Mouse (Mus musculus) embryonic facial prominence, embryonic 15.5 days (tissue): ENCODE results near the gene Th. TPM values are rescaled to one million over a fixed set of nuclear protein-coding genes. Genes with fewer than 3 reads are reported as not detected.
A peak's percentile ranks its signal among the peaks of the same experiment; 100 is the strongest.

ENCODE experiments used
- ATAC-seq: fragments of 200-750 bp; cut with Nextera tagmentation; 2 replicates; pipeline ENCODE4 v1.8.0; 2017; ENCODE audit warnings: low read depth, moderate TSS enrichment; ENCODE audit not compliant: insufficient number of reproducible peaks, low FRiP score, low TSS enrichment
- H3K27ac ChIP-seq: fragments of 300-500 bp; sonication (generic); replicated peaks from 2 replicates; pipeline ENCODE4 v1.5.1; 2015; ENCODE audit warnings: mild to moderate bottlenecking, inconsistent platforms
- H3K27me3 ChIP-seq: fragments of 300-500 bp; sonication (generic); 2 replicates; pipeline ENCODE4 v1.6.1; 2015; ENCODE audit warnings: inconsistent platforms
- H3K36me3 ChIP-seq: fragments of 300-500 bp; sonication (generic); 2 replicates; pipeline ENCODE4 v1.6.1; 2015; ENCODE audit warnings: mild to moderate bottlenecking, inconsistent platforms
- H3K4me1 ChIP-seq: fragments of 300-500 bp; sonication (generic); 2 replicates; pipeline ENCODE4 v1.6.1; 2015; ENCODE audit warnings: inconsistent platforms
- H3K4me2 ChIP-seq: fragments of 300-500 bp; sonication (generic); replicated peaks from 2 replicates; pipeline ENCODE4 v1.6.1; 2015; ENCODE audit warnings: mild to moderate bottlenecking, inconsistent platforms
- H3K4me3 ChIP-seq: fragments of 300-500 bp; sonication (generic); replicated peaks from 2 replicates; pipeline ENCODE4 v1.5.1; 2015; ENCODE audit warnings: mild to moderate bottlenecking, inconsistent platforms
- H3K9ac ChIP-seq: fragments of 300-500 bp; sonication (generic); 2 replicates; pipeline ENCODE4 v1.6.1; 2015; ENCODE audit warnings: inconsistent platforms
- H3K9me3 ChIP-seq: fragments of 300-500 bp; sonication (generic); replicated peaks from 2 replicates; pipeline ENCODE4 v1.6.1; 2016; ENCODE audit warnings: inconsistent platforms
- WGBS: fragments of 180-500 bp; shearing (Covaris S2); methylation state at CpG from one replicate; pipeline ENCODE4 v1.1.7; 2015; 5-methylcytosine and 5-hydroxymethylcytosine counted together
- polyA plus RNA-seq: library from polyadenylated mRNA; unstranded; fragments of >200 nt; fragmentation: Nextera tagmentation; extraction: Ambion mirVana; gene quantifications from 2 replicates; pipeline ENCODE4 v1.2.1, GENCODE M21; 2015

Gene Th
- polyA plus RNA-seq, 1 experiment from 2014 or later, result 0.57 TPM

- Histone ChIP-seq H3K36me3 (no peaks in the 10 kb centered on the region), H3K27ac (no peak overlapping the region), H3K4me1 (no peaks in the 10 kb centered on the region), H3K4me3 (no peak overlapping the region), H3K9me3 (no peaks in the 10 kb centered on the region), H3K4me2 (no peak overlapping the region), H3K9ac (no peak overlapping the region), H3K27me3 (no peaks in the 10 kb centered on the region)
- ATAC-seq, result no peak
- 80% methylated on average over 2 of the region's 2 CpGs for WGBS
Observed at GRCm38 (mm10) chr7:142929516-142929915, 1.4 kb downstream of the Th start.

GRCm38 (mm10) chr7:142927293-142927692, 3.6 kb downstream of the Th start:
- Histone ChIP-seq H3K27me3 (no peaks in the 10 kb centered on the region), H3K9ac (no peak overlapping the region), H3K27ac (no peak overlapping the region), H3K4me2 (no peak overlapping the region), H3K36me3 (no peaks in the 10 kb centered on the region), H3K9me3 (no peaks in the 10 kb centered on the region), H3K4me1 (no peaks in the 10 kb centered on the region), H3K4me3 (no peak overlapping the region)
- WGBS, result 82% methylated on average over 8 of the region's 8 CpGs
- no peak for ATAC-seq

- Histone ChIP-seq H3K9me3 (no peaks in the 10 kb centered on the region), H3K4me2 (no peak overlapping the region), H3K27me3 (no peaks in the 10 kb centered on the region), H3K4me3 (no peak overlapping the region), H3K9ac (no peak overlapping the region), H3K36me3 (no peaks in the 10 kb centered on the region), H3K27ac (no peak overlapping the region), H3K4me1 (no peaks in the 10 kb centered on the region)
- ATAC-seq, result peak; percentile 73
- 24% methylated on average over 8 of the region's 8 CpGs for WGBS
Observed at GRCm38 (mm10) chr7:142918641-142919628, 12.0 kb downstream of the Th start.

GRCm38 (mm10) chr7:142917659-142918058, 13.3 kb downstream of the Th start:
- Histone ChIP-seq H3K4me1 (no peaks in the 10 kb centered on the region), H3K27ac (no peak overlapping the region), H3K9ac (no peak overlapping the region), H3K27me3 (no peaks in the 10 kb centered on the region), H3K4me3 (no peak overlapping the region), H3K4me2 (no peak overlapping the region), H3K9me3 (no peaks in the 10 kb centered on the region), H3K36me3 (no peaks in the 10 kb centered on the region)
- no peak for ATAC-seq
- WGBS, result 85% methylated on average over 5 of the region's 5 CpGs

GRCm38 (mm10) chr7:142916178-142916577, 14.8 kb downstream of the Th start:
- Histone ChIP-seq H3K4me3 (no peak overlapping the region), H3K9me3 (no peaks in the 10 kb centered on the region), H3K36me3 (no peaks in the 10 kb centered on the region), H3K27ac (no peak overlapping the region), H3K9ac (no peak overlapping the region), H3K27me3 (no peaks in the 10 kb centered on the region), H3K4me2 (no peak overlapping the region), H3K4me1 (no peaks in the 10 kb centered on the region)
- no peak for ATAC-seq
- 42% methylated on average over 8 of the region's 8 CpGs for WGBS

- H3K9me3 ChIP-seq, result no peaks in the 10 kb centered on the region
- H3K4me3 ChIP-seq, result no peak overlapping the region
- WGBS, result 86% methylated on average over 2 of the region's 2 CpGs
- H3K4me2 ChIP-seq, result no peak overlapping the region
- no peak for ATAC-seq
- H3K36me3 ChIP-seq, result no peaks in the 10 kb centered on the region
- no peaks in the 10 kb centered on the region for H3K27me3 ChIP-seq
- no peaks in the 10 kb centered on the region for H3K4me1 ChIP-seq
- H3K27ac ChIP-seq, result no peak overlapping the region
- no peak overlapping the region for H3K9ac ChIP-seq
Observed at GRCm38 (mm10) chr7:142911682-142912081, 19.2 kb downstream of the Th start.

GRCm38 (mm10) chr7:142910104-142910503, 20.8 kb downstream of the Th start:
- WGBS, result 72% methylated on average over 2 of the region's 2 CpGs
- no peak overlapping the region for H3K27ac ChIP-seq
- no peaks in the 10 kb centered on the region for H3K4me1 ChIP-seq
- H3K4me3 ChIP-seq, result no peak overlapping the region
- no peaks in the 10 kb centered on the region for H3K27me3 ChIP-seq
- no peaks in the 10 kb centered on the region for H3K36me3 ChIP-seq
- no peak overlapping the region for H3K9ac ChIP-seq
- ATAC-seq, result no peak
- H3K4me2 ChIP-seq, result no peak overlapping the region
- H3K9me3 ChIP-seq, result no peaks in the 10 kb centered on the region

GRCm38 (mm10) chr7:142909622-142910021, 21.3 kb downstream of the Th start:
- H3K27me3 ChIP-seq, result no peaks in the 10 kb centered on the region
- no peak for ATAC-seq
- WGBS, result 32% methylated on average over 2 of the region's 2 CpGs
- H3K4me3 ChIP-seq, result no peak overlapping the region
- H3K27ac ChIP-seq, result no peak overlapping the region
- H3K36me3 ChIP-seq, result no peaks in the 10 kb centered on the region
- no peaks in the 10 kb centered on the region for H3K4me1 ChIP-seq
- H3K9me3 ChIP-seq, result no peaks in the 10 kb centered on the region
- no peak overlapping the region for H3K9ac ChIP-seq
- no peak overlapping the region for H3K4me2 ChIP-seq

GRCm38 (mm10) chr7:142905606-142906005, 25.3 kb downstream of the Th start:
- Histone ChIP-seq H3K36me3 (no peaks in the 10 kb centered on the region), H3K4me3 (no peak overlapping the region), H3K27me3 (no peaks in the 10 kb centered on the region), H3K4me2 (no peak overlapping the region), H3K27ac (no peak overlapping the region), H3K4me1 (peaks cover 9% of the 10 kb centered on the region; the same call in 1 of the 2 replicates), H3K9me3 (no peaks in the 10 kb centered on the region), H3K9ac (no peak overlapping the region)
- WGBS, result 58% methylated on average over 5 of the region's 5 CpGs
- no peak for ATAC-seq

- ATAC-seq, result no peak
Observed at GRCm38 (mm10) chr7:142904331-142904730, 26.6 kb downstream of the Th start.

GRCm38 (mm10) chr7:142902931-142903330, 28.0 kb downstream of the Th start:
- Histone ChIP-seq H3K27me3 (no peaks in the 10 kb centered on the region; the same call in 1 of the 2 replicates), H3K36me3 (no peaks in the 10 kb centered on the region), H3K4me1 (peaks cover 9% of the 10 kb centered on the region; the same call in 1 of the 2 replicates), H3K4me2 (no peak overlapping the region), H3K27ac (no peak overlapping the region), H3K9ac (no peak overlapping the region), H3K4me3 (no peak overlapping the region), H3K9me3 (no peaks in the 10 kb centered on the region)
- no peak for ATAC-seq
- 35% methylated on average over 4 of the region's 4 CpGs for WGBS

More at GRCm38 (mm10) chr7:142904331-142904730, 26.6 kb downstream of the Th start:
- H3K4me2 ChIP-seq, result no peak overlapping the region
- H3K9me3 ChIP-seq, result no peaks in the 10 kb centered on the region
- H3K4me3 ChIP-seq, result no peak overlapping the region
- H3K27ac ChIP-seq, result no peak overlapping the region
- H3K9ac ChIP-seq, result no peak overlapping the region
- no peaks in the 10 kb centered on the region for H3K36me3 ChIP-seq
- WGBS, result 30% methylated on average over 7 of the region's 7 CpGs
- no peaks in the 10 kb centered on the region; the same call in 1 of the 2 replicates for H3K27me3 ChIP-seq
- H3K4me1 ChIP-seq, result peaks cover 9% of the 10 kb centered on the region; the same call in 1 of the 2 replicates
